Mouse (Mus musculus) regulatory T cell (primary cell): ENCODE results near the gene Helb.

Source experiments
- in situ Hi-C: fragments of 300-600 bp; cut with MboI, MseI; formaldehyde crosslinking; loops from one replicate; pipeline ENCODE4 v1.15.1; 2025; ENCODE audit warnings: high pct_unique_total_duplicates

Helb gene

GRCm38 (mm10) chr10:120095716-120096115, 17.1 kb downstream of the Helb start:
- in situ Hi-C loops: no loop called here

- in situ Hi-C loops: no loop called here
These were observed 17.7 kb downstream of the Helb start for GRCm38 (mm10) chr10:120095136-120095535.

GRCm38 (mm10) chr10:120092548-120092947, 20.2 kb downstream of the Helb start:
- in situ Hi-C loops: no loop called here

- in situ Hi-C loops: no loop called here
These were observed 34.9 kb downstream of the Helb start for GRCm38 (mm10) chr10:120077850-120078249.

- in situ Hi-C loops: no loop called here
These were observed 46.5 kb downstream of the Helb start for GRCm38 (mm10) chr10:120066319-120066718.

GRCm38 (mm10) chr10:120064424-120064823, 48.4 kb downstream of the Helb start:
- in situ Hi-C loops: no loop called here

- in situ Hi-C loops: no loop called here
These were observed 51.3 kb downstream of the Helb start for GRCm38 (mm10) chr10:120061238-120062130.

GRCm38 (mm10) chr10:120060579-120061237, 52.1 kb downstream of the Helb start:
- in situ Hi-C loops: no loop called here

GRCm38 (mm10) chr10:120044714-120045234, 68.0 kb downstream of the Helb start:
- in situ Hi-C loops: no loop called here

- in situ Hi-C loops: no loop called here
These were observed 68.5 kb downstream of the Helb start for GRCm38 (mm10) chr10:120044237-120044636.

- in situ Hi-C loops: no loop called here
These were observed 74.6 kb downstream of the Helb start for GRCm38 (mm10) chr10:120038194-120038593.

- in situ Hi-C loops: no loop called here
These were observed 77.0 kb downstream of the Helb start for GRCm38 (mm10) chr10:120035824-120036223.

GRCm38 (mm10) chr10:120035211-120035733, 77.5 kb downstream of the Helb start:
- in situ Hi-C loops: no loop called here

GRCm38 (mm10) chr10:120033866-120034265, 78.9 kb downstream of the Helb start:
- in situ Hi-C loops: no loop called here
